Mouse (Mus musculus): ENCODE results near the gene F11r. TPM values are rescaled to one million over a fixed set of nuclear protein-coding genes. Genes with fewer than 3 reads are reported as not detected.

The F11r gene
- polyA plus RNA-seq, 1 experiment from 2014 or later, result 137 TPM

DNA sequence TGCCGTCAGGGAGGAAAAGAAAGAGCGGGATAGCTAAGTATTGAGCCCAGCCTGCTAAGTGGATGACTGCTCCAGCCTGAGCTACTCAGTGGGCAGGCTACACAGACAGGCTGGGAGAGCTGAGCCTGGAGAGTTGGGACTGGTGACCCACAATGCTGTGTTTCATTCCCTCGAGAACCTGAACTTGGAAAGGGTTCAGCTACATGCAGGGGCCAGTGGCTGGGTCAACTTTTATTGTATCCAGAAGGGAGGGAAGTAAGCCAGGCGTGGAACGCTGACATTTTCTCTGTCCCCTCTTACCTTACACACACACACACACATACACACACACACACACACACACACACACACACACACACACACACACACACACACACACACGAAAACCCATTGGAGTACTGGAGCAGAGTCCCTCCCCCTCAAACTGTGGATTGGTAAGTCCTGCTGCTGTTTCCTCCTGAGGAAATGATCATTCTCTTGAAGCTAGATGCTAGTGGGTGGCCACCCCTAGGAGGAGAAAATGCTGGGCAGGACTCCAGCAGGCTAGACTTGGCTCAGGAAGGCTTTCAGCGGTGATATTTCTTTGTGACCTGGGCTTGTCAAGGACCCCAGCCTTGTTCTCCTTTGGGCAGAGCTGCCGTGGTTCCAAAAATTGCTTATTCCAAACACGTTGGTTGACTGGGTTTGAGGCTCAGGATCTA, 2.8 kb downstream of the F11r start:
- peak; percentile 77 for ATAC-seq (replicated peaks; ENCODE audit: low FRiP score)
- WGBS, result 4% methylated on average over 9 of the region's 9 CpGs

GRCm38 (mm10) chr1:171441466-171442412, 4.4 kb downstream of the F11r start:
- peak overlapping the region; percentile 68 for H3K4me2 ChIP-seq
- WGBS, result 48% methylated on average over 7 of the region's 7 CpGs
- ATAC-seq (replicated peaks; ENCODE audit: low FRiP score), result no peak

More for the DNA sequence above, 2.8 kb downstream of the F11r start:
- H3K4me3 ChIP-seq (replicated peaks), result peak overlapping the region; percentile 77
- peaks cover 59% of the 10 kb centered on the region for H3K4me1 ChIP-seq
- H3K27ac ChIP-seq, result peak overlapping the region; percentile 95
- peak overlapping the region; percentile 68 for H3K4me2 ChIP-seq
- H3K36me3 ChIP-seq, result peaks cover 7% of the 10 kb centered on the region
- H3K9me3 ChIP-seq (replicated peaks), result no peaks in the 10 kb centered on the region; the same call in 1 of the 2 replicates
- H3K9ac ChIP-seq, result peak overlapping the region; percentile 73; the same call in 1 of the 2 replicates
- no peaks in the 10 kb centered on the region for H3K27me3 ChIP-seq

DNA sequence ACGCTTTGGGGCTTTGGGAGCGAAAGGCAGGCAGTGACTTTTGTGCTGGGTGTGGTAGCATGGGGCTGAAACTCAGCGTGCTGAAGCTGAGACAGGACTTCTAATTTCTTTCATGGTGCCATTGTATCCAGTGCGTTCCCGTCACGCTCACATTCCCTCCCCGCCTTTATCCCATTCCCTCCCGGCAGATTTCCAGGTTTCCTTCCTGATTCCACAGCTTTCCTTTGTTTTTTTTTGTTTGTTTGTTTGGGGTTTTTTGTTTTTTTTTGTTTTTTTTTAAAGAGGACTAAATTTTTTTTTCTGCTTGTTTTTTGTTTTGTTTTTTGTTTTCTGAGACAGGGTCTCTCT, 5.1 kb downstream of the F11r start:
- Histone ChIP-seq H3K36me3 (peaks cover 7% of the 10 kb centered on the region), H3K4me1 (peaks cover 54% of the 10 kb centered on the region), H3K4me3 (replicated peaks) (peak overlapping the region; percentile 14; the same call in 1 of the 2 replicates), H3K4me2 (peak overlapping the region; percentile 68), H3K9me3 (replicated peaks) (no peaks in the 10 kb centered on the region; the same call in 1 of the 2 replicates), H3K27me3 (no peaks in the 10 kb centered on the region), H3K9ac (no peak overlapping the region), H3K27ac (peak overlapping the region; percentile 95)
- ATAC-seq (replicated peaks; ENCODE audit: low FRiP score), result no peak
- 60% methylated on average over 8 of the region's 8 CpGs for WGBS

More at GRCm38 (mm10) chr1:171441466-171442412, 4.4 kb downstream of the F11r start:
- peaks cover 53% of the 10 kb centered on the region for H3K4me1 ChIP-seq
- peak overlapping the region; percentile 8; the same call in 1 of the 2 replicates for H3K9ac ChIP-seq
- no peaks in the 10 kb centered on the region for H3K27me3 ChIP-seq
- peak overlapping the region; percentile 95 for H3K27ac ChIP-seq
- peak overlapping the region; percentile 14; the same call in 1 of the 2 replicates for H3K4me3 ChIP-seq (replicated peaks)
- H3K36me3 ChIP-seq, result peaks cover 7% of the 10 kb centered on the region
- H3K9me3 ChIP-seq (replicated peaks), result no peaks in the 10 kb centered on the region; the same call in 1 of the 2 replicates

DNA sequence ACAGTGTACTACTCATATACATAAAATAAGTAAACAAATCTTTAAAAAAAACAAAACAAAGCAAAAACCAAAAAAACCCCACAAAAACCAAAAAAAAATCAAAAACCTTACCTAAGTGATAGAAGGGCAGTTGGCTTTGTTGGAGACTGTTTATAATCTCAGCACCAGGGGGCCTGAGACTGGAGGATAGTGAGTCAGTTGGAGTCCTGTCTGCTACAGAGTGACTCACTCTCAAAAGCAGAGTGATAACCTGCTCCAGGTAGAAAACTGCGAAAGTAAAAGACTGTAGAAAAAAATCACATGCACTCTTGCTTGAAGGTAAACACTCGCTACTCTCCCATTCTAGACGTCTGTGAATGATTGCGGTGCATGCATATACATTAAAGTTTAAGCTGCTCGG, 7.7 kb downstream of the F11r start:
- no peak for ATAC-seq (replicated peaks; ENCODE audit: low FRiP score)

GRCm38 (mm10) chr1:171446854-171447253, 9.5 kb downstream of the F11r start:
- H3K27ac ChIP-seq, result peak overlapping the region; percentile 52; the same call in 1 of the 2 replicates
- H3K4me2 ChIP-seq, result peak overlapping the region; percentile 44; the same call in 1 of the 2 replicates
- H3K27me3 ChIP-seq, result no peaks in the 10 kb centered on the region
- peaks cover 7% of the 10 kb centered on the region for H3K36me3 ChIP-seq
- H3K4me3 ChIP-seq (replicated peaks), result no peak overlapping the region
- H3K9ac ChIP-seq, result no peak overlapping the region
- no peak for ATAC-seq (replicated peaks; ENCODE audit: low FRiP score)
- H3K9me3 ChIP-seq (replicated peaks), result no peaks in the 10 kb centered on the region; the same call in 1 of the 2 replicates
- 41% methylated on average over 7 of the region's 7 CpGs for WGBS
- peaks cover 34% of the 10 kb centered on the region for H3K4me1 ChIP-seq

More for the DNA sequence above, 7.7 kb downstream of the F11r start:
- peaks cover 51% of the 10 kb centered on the region for H3K4me1 ChIP-seq
- no peaks in the 10 kb centered on the region; the same call in 1 of the 2 replicates for H3K9me3 ChIP-seq (replicated peaks)
- no peak overlapping the region for H3K27ac ChIP-seq
- H3K4me3 ChIP-seq (replicated peaks), result no peak overlapping the region
- H3K27me3 ChIP-seq, result no peaks in the 10 kb centered on the region
- no peak overlapping the region for H3K9ac ChIP-seq
- WGBS, result 80% methylated on average over 5 of the region's 5 CpGs
- H3K36me3 ChIP-seq, result peaks cover 7% of the 10 kb centered on the region
- H3K4me2 ChIP-seq, result no peak overlapping the region

- Histone ChIP-seq H3K4me2 (peak overlapping the region; percentile 44), H3K27me3 (no peaks in the 10 kb centered on the region), H3K9me3 (replicated peaks) (no peaks in the 10 kb centered on the region; the same call in 1 of the 2 replicates), H3K9ac (no peak overlapping the region), H3K4me1 (peaks cover 27% of the 10 kb centered on the region), H3K36me3 (peaks cover 7% of the 10 kb centered on the region), H3K4me3 (replicated peaks) (0 out of 2 replicates have a peak overlapping the region, but pooled peaks have one; percentile 4), H3K27ac (peak overlapping the region; percentile 52; the same call in 1 of the 2 replicates)
- peak; percentile 61 for ATAC-seq (replicated peaks; ENCODE audit: low FRiP score)
- WGBS, result 22% methylated on average over 10 of the region's 10 CpGs
Observed at GRCm38 (mm10) chr1:171447692-171448091, 10.4 kb downstream of the F11r start.

DNA sequence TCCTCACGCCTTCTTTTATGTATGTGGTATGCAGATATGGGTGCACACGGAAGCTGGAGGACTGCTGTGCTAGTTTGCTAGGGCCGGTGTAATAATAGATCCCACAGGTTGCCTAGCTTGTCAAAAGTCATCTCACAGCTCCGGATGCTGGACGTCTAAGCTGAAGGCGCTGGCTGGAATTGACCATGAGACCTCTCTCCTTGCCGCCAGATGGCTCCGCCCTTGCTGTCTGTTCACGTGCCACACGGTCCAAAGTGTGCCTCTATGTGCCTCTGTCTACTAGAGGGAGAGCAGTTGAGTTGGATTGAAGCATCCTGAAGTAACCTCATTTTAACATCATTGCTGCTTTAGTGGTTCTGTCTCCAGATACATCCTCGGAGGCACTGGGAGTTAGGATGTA, 12.7 kb downstream of the F11r start:
- WGBS, result 85% methylated on average over 11 of the region's 11 CpGs
- Histone ChIP-seq H3K36me3 (peaks cover 6% of the 10 kb centered on the region; the same call in 1 of the 2 replicates), H3K4me1 (peaks cover 22% of the 10 kb centered on the region), H3K4me3 (replicated peaks) (no peak overlapping the region), H3K4me2 (no peak overlapping the region), H3K27me3 (no peaks in the 10 kb centered on the region), H3K27ac (no peak overlapping the region), H3K9ac (no peak overlapping the region), H3K9me3 (replicated peaks) (no peaks in the 10 kb centered on the region)
- no peak for ATAC-seq (replicated peaks; ENCODE audit: low FRiP score)

DNA sequence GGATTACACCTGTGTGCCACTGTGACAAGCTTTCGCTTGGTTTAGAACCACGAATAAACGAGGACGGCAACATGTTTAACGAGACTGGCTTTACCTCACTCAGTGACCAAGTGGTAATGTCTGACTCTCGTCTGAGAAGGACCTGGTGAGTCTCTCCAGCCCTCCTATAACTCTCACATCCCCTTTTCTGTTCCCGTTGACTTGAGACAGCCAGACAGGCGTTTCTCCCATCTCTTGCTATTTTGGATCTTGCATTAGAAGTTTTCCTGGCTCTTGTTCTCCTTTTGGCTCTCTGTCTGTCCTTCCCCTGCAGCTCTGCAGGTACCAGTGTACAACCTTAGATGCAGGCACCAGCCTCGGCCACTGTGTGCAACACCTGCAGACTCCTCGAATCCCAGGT, 13.7 kb downstream of the F11r start:
- Histone ChIP-seq H3K27ac (no peak overlapping the region), H3K27me3 (no peaks in the 10 kb centered on the region), H3K4me2 (no peak overlapping the region), H3K4me3 (replicated peaks) (no peak overlapping the region), H3K36me3 (peaks cover 6% of the 10 kb centered on the region; the same call in 1 of the 2 replicates), H3K9ac (no peak overlapping the region), H3K9me3 (replicated peaks) (no peaks in the 10 kb centered on the region), H3K4me1 (peaks cover 22% of the 10 kb centered on the region)
- WGBS, result 88% methylated on average over 10 of the region's 10 CpGs
- no peak for ATAC-seq (replicated peaks; ENCODE audit: low FRiP score)

DNA sequence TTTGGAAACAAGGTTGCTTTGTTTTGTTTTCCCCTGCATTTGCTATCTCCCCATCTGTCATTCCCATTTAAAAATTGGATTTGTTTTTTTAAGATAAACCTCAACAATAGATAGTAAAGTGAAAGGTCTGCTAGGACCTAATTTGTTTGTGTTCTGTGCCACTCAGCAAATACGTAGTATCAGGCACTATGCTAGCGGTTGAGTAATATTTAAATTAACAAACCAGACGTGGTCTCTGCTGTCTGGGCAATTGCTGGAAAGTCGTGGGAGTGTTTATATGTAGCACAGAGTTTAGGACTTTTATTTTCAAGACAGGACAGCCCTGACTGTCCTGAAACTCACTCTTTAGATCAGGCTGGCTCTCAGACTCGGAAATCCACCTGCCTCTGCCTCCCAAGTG, 15.2 kb downstream of the F11r start:
- peaks cover 6% of the 10 kb centered on the region; the same call in 1 of the 2 replicates for H3K36me3 ChIP-seq
- no peak overlapping the region for H3K9ac ChIP-seq
- no peaks in the 10 kb centered on the region for H3K9me3 ChIP-seq (replicated peaks)
- no peak overlapping the region for H3K4me2 ChIP-seq
- H3K4me3 ChIP-seq (replicated peaks), result no peak overlapping the region
- peaks cover 9% of the 10 kb centered on the region for H3K4me1 ChIP-seq
- ATAC-seq (replicated peaks; ENCODE audit: low FRiP score), result no peak
- H3K27me3 ChIP-seq, result no peaks in the 10 kb centered on the region
- WGBS, result 72% methylated on average over 5 of the region's 5 CpGs
- no peak overlapping the region for H3K27ac ChIP-seq

DNA sequence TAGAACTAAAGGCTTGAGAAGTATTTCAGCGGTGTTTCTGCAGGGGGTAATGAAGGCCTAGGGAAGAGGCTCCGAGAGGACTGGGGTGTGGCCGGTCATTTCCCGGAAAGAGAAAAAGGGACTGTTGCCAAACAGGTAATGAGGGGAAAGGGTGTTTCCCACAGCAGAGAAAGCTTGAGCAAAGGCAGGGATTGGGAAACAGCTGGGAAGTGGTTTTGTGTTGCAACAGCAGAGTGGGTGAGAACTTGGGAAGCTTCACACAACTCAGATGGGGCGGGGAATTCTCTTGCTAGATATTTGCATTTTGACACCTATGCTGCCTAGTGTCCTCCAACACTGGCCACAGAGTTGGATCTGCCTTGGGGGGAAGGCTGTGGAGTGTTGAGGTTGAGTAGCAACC, 15.6 kb downstream of the F11r start:
- H3K9ac ChIP-seq, result no peak overlapping the region
- no peak overlapping the region for H3K4me3 ChIP-seq (replicated peaks)
- H3K27ac ChIP-seq, result no peak overlapping the region
- H3K4me1 ChIP-seq, result peaks cover 5% of the 10 kb centered on the region
- no peaks in the 10 kb centered on the region for H3K9me3 ChIP-seq (replicated peaks)
- 80% methylated on average over 5 of the region's 5 CpGs for WGBS
- no peak for ATAC-seq (replicated peaks; ENCODE audit: low FRiP score)
- H3K36me3 ChIP-seq, result peaks cover 6% of the 10 kb centered on the region; the same call in 1 of the 2 replicates
- no peaks in the 10 kb centered on the region for H3K27me3 ChIP-seq
- H3K4me2 ChIP-seq, result no peak overlapping the region

- ATAC-seq (replicated peaks; ENCODE audit: low FRiP score), result no peak
- no peaks in the 10 kb centered on the region for H3K9me3 ChIP-seq (replicated peaks)
- 74% methylated on average over 6 of the region's 6 CpGs for WGBS
- H3K4me3 ChIP-seq (replicated peaks), result no peak overlapping the region
- H3K27me3 ChIP-seq, result no peaks in the 10 kb centered on the region
- peaks cover 6% of the 10 kb centered on the region for H3K4me1 ChIP-seq
- H3K27ac ChIP-seq, result no peak overlapping the region
- peaks cover 6% of the 10 kb centered on the region; the same call in 1 of the 2 replicates for H3K36me3 ChIP-seq
- H3K4me2 ChIP-seq, result no peak overlapping the region
- no peak overlapping the region for H3K9ac ChIP-seq
Observed at GRCm38 (mm10) chr1:171454926-171455325, 17.6 kb downstream of the F11r start.
